Mouse (Mus musculus): ENCODE results near the gene Capza1. TPM values are rescaled to one million over a fixed set of nuclear protein-coding genes. Genes with fewer than 3 reads are reported as not detected.
A peak's percentile ranks its signal among the peaks of the same experiment; 100 is the strongest.
"Not testable (repeated sequence)": the region's sequence is repeated elsewhere in the genome, so short reads cannot be mapped to it uniquely, and the experiment has no call there.

The Capza1 gene
- polyA plus RNA-seq (2021), result 82.7 TPM

- CTCF ChIA-PET, result interaction anchor here (0.7 to 2.0 kb wide), 8 partner anchors 8 to 195 kb away, joined by 3 to 7 read pairs (median 4); partner anchors contain the start of gene Rhoc
- peak; percentile 95 for ATAC-seq
- POLR2A ChIA-PET, result interaction anchor here (0.6 to 3.0 kb wide), 12 partner anchors 10 to 195 kb away, joined by 3 to 19 read pairs (median 4); partner anchors contain the start of genes Mov10 and Rhoc
- no peaks in the 10 kb centered on the region for H3K27me3 ChIP-seq
- in situ Hi-C loops (cut with MboI; ENCODE audit: low pct_unique_long_range_greater_than_20kb), result loop anchor here (5.0 to 10.0 kb wide), 2 partner anchors 77 to 149 kb away; partner anchors contain the start of gene Rhoc
- no peak for TF ChIP-seq CTCF (IDR thresholded peaks at IDR 0.05)
- peak; percentile 68 for DNase-seq (ENCODE audit: low read depth, low spot score)
These were observed at the start of gene Capza1, which contains the start of gene St7l for GRCm38 (mm10) chr3:104863786-104864650. Capza1 (minus strand) TSS chr3:104864505. St7l (plus strand) TSS chr3:104864005.

DNA sequence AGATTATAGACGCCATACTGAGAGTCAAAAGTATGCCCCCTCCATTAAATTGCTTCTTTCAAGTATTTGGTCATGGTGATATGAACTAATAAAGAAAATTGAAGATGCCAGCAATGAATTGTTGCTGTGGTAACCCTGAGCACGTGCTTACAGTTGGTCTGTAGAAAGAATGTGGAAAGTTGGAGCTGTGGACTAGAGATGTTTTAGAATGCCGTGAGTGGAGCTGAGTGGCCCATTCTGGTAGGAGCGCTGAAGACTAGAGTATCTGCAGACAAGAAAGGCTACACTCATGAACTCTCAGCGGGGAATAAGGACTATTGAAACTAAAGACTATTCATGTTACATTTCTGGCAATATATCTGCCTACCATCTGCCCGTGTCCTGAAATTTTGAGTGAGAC is 44.9 kb upstream of the Capza1 start:
- no peak for TF ChIP-seq CTCF (IDR thresholded peaks at IDR 0.05)
- H3K27me3 ChIP-seq, result no peaks in the 10 kb centered on the region
- POLR2A ChIA-PET, result no interaction called here
- no peak for ATAC-seq
- no peak for DNase-seq (ENCODE audit: low read depth, low spot score)
- in situ Hi-C loops (cut with MboI; ENCODE audit: low pct_unique_long_range_greater_than_20kb), result no loop called here
- CTCF ChIA-PET, result interaction anchor here (1.0 to 2.4 kb wide), 4 partner anchors 11 to 146 kb away, joined by 3 to 10 read pairs (median 4); no protein-coding TSS in a partner anchor

GRCm38 (mm10) chr3:104906007-104906406 is 41.7 kb upstream of the Capza1 start:
- ChIA-PET CTCF (interaction anchor here (0.8 to 1.7 kb wide), 5 partner anchors 9 to 38 kb away, joined by 3 to 5 read pairs (median 3); no protein-coding TSS in a partner anchor), POLR2A (interaction anchor here (1.7 kb wide), 1 partner anchor 33 kb away, joined by 3 read pairs; no protein-coding TSS in a partner anchor)
- ATAC-seq, result no peak
- H3K27me3 ChIP-seq, result no peaks in the 10 kb centered on the region
- no peak for DNase-seq (ENCODE audit: low read depth, low spot score)
- in situ Hi-C loops (cut with MboI; ENCODE audit: low pct_unique_long_range_greater_than_20kb), result no loop called here
- TF ChIP-seq CTCF (IDR thresholded peaks at IDR 0.05), result no peak

- in situ Hi-C loops (cut with MboI; ENCODE audit: low pct_unique_long_range_greater_than_20kb), result no loop called here
- no peak for ATAC-seq
- POLR2A ChIA-PET, result interaction anchor here (1.7 kb wide), 1 partner anchor 33 kb away, joined by 3 read pairs; no protein-coding TSS in a partner anchor
- no peak for DNase-seq (ENCODE audit: low read depth, low spot score)
- CTCF ChIA-PET, result interaction anchor here (0.8 to 1.7 kb wide), 3 partner anchors 8 to 17 kb away, joined by 3 read pairs; no protein-coding TSS in a partner anchor
- no peak for TF ChIP-seq CTCF (IDR thresholded peaks at IDR 0.05)
- H3K27me3 ChIP-seq, result no peaks in the 10 kb centered on the region
These were observed 41.1 kb upstream of the Capza1 start for GRCm38 (mm10) chr3:104905389-104905788.

- in situ Hi-C loops (cut with MboI; ENCODE audit: low pct_unique_long_range_greater_than_20kb), result no loop called here
- no peak for DNase-seq (ENCODE audit: low read depth, low spot score)
- no peaks in the 10 kb centered on the region for H3K27me3 ChIP-seq
- ChIA-PET CTCF (interaction anchor here (0.7 to 2.5 kb wide), 6 partner anchors 8 to 66 kb away, joined by 3 to 7 read pairs (median 4); no protein-coding TSS in a partner anchor), POLR2A (interaction anchor here (0.6 to 1.0 kb wide), 2 partner anchors 66 to 100 kb away, joined by 3 to 6 read pairs; no protein-coding TSS in a partner anchor)
- no peak for TF ChIP-seq CTCF (IDR thresholded peaks at IDR 0.05)
- no peak for ATAC-seq
These were observed 36.8 kb upstream of the Capza1 start for GRCm38 (mm10) chr3:104901154-104901553.

DNA sequence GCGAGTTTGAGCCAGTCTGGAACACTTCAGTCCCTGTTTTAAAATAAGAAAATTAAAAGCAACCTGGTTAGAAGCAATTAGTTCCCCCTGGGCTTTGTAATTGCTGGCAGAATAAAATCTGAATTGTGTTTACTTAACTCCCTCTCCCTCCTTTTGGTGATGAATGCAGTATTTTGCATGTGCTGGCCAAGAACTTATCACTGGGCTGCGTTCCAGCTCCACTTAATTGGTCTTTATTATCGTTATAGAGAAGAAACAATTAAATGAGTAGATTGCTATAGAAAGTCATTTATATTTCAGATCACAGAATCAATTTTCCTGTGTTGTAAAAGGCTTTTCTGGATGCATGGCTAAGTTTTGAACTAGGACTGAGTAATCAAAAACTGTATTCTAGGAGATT is 31.8 kb upstream of the Capza1 start:
- no peak for TF ChIP-seq CTCF (IDR thresholded peaks at IDR 0.05)
- ATAC-seq, result no peak
- POLR2A ChIA-PET, result no interaction called here
- CTCF ChIA-PET, result interaction anchor here (1.4 to 1.5 kb wide), 2 partner anchors 23 to 75 kb away, joined by 3 read pairs; no protein-coding TSS in a partner anchor
- in situ Hi-C loops (cut with MboI; ENCODE audit: low pct_unique_long_range_greater_than_20kb), result no loop called here
- H3K27me3 ChIP-seq, result no peaks in the 10 kb centered on the region
- no peak for DNase-seq (ENCODE audit: low read depth, low spot score)

DNA sequence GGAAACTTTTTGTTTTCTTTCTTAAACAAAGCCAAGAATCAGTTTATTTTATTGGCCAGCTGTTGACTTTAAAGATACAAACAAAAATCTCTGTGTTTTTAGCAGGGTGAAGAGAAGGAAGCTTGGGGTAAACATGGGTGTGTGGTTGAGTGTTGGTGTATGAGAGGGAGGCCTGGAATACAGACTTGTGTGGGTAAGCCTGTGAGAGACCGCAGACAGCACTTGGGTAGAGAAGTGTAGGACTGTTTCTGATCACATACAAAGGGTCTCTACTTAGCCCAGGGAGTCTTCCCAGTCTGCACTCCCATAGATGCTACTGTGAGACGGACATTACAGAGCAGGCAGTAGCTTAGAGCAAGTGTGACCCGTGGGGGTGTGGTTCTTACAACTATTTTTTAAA is 24.3 kb upstream of the Capza1 start:
- ChIA-PET POLR2A (no interaction called here), CTCF (interaction anchor here (0.7 to 1.5 kb wide), 4 partner anchors 10 to 95 kb away, joined by 3 to 5 read pairs (median 4); no protein-coding TSS in a partner anchor)
- ATAC-seq, result no peak
- H3K27me3 ChIP-seq, result no peaks in the 10 kb centered on the region
- in situ Hi-C loops (cut with MboI; ENCODE audit: low pct_unique_long_range_greater_than_20kb), result no loop called here
- TF ChIP-seq CTCF (IDR thresholded peaks at IDR 0.05), result no peak
- no peak for DNase-seq (ENCODE audit: low read depth, low spot score)

GRCm38 (mm10) chr3:104869611-104870010 is 5.3 kb upstream of the Capza1 start:
- CTCF ChIA-PET, result interaction anchor here (1.1 to 3.0 kb wide), 4 partner anchors 19 to 189 kb away, joined by 3 to 11 read pairs (median 3); partner anchors contain the start of gene Rhoc
- POLR2A ChIA-PET, result no interaction called here
- DNase-seq (ENCODE audit: low read depth, low spot score) (no peak), ATAC-seq (no peak)
- TF ChIP-seq CTCF (IDR thresholded peaks at IDR 0.05), result no peak
- in situ Hi-C loops (cut with MboI; ENCODE audit: low pct_unique_long_range_greater_than_20kb), result loop anchor here (5.0 to 10.0 kb wide), 3 partner anchors 98 to 183 kb away; partner anchors contain the start of gene Cttnbp2nl
- no peaks in the 10 kb centered on the region for H3K27me3 ChIP-seq

DNA sequence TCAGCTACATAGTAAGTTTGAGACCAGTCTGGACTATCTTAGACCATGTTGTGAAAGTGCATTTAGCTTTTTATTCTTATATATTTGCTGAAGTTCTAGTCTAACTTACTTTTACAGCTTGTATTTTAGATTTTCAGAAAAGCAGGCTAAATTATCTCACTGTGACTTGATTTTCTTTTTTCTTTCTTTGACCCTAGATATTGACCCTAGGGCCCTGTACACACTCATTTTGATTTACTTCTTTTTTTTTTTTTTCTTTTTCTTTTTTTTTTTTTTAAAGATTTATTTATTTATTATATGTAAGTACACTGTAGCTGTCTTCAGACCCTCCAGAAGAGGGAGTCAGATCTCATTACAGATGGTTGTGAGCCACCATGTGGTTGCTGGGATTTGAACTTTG is 2.4 kb upstream of the Capza1 start:
- POLR2A ChIA-PET, result interaction anchor here (0.5 to 3.0 kb wide), 3 partner anchors 13 to 186 kb away, joined by 5 to 19 read pairs (median 7); partner anchors contain the start of genes Cttnbp2nl and Rhoc
- CTCF ChIA-PET, result interaction anchor here (0.6 to 3.2 kb wide), 5 partner anchors 10 to 192 kb away, joined by 3 to 15 read pairs (median 4); no protein-coding TSS in a partner anchor
- ATAC-seq; H3K27me3 ChIP-seq; DNase-seq (ENCODE audit: low read depth, low spot score): not testable (repeated sequence)
- in situ Hi-C loops (cut with MboI; ENCODE audit: low pct_unique_long_range_greater_than_20kb), result loop anchor here (5.0 to 10.0 kb wide), 2 partner anchors 152 to 186 kb away; partner anchors contain the start of gene Cttnbp2nl

DNA sequence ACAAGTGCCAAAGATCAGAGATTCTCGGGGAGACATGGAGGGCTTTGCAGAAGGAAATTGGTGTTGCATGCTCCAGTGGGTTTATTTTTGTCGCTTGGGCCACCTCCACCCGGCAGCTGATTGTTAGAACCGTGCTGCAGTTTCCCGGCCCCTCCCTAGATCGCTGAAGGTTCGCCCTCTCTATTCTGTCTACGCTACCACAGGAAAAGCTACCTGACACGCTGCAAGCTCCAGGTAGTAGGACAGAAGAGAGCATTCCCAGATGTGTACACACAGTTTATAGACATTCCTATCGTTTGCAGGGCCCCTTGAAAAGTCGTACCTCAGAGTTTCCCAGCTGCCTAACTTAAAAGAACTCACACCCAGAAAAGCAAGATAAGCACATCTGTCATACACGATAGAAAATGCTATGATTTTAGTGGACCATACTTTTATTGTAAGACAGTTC is 1.1 kb upstream of the Capza1 start:
- in situ Hi-C loops (cut with MboI; ENCODE audit: low pct_unique_long_range_greater_than_20kb), result loop anchor here (5.0 to 10.0 kb wide), 2 partner anchors 151 to 187 kb away; partner anchors contain the start of gene Cttnbp2nl
- ChIA-PET POLR2A (interaction anchor here (1.1 to 3.0 kb wide), 5 partner anchors 11 to 102 kb away, joined by 3 to 19 read pairs (median 4); partner anchors contain the start of gene Rhoc), CTCF (interaction anchor here (1.9 to 3.2 kb wide), 4 partner anchors 11 to 194 kb away, joined by 4 to 15 read pairs (median 6); no protein-coding TSS in a partner anchor)
- DNase-seq (ENCODE audit: low read depth, low spot score) (peak; percentile 10), ATAC-seq (peak; percentile 13)
- no peak for TF ChIP-seq CTCF (IDR thresholded peaks at IDR 0.05)
- no peaks in the 10 kb centered on the region for H3K27me3 ChIP-seq

All from Patski (cell line).